Mouse (Mus musculus): ENCODE data around the gene Cebpg. TPM values are rescaled to one million over a fixed set of nuclear protein-coding genes. Genes with fewer than 3 reads are reported as not detected.

The Cebpg gene
- polyA plus RNA-seq, 1 experiment from 2014 or later: 33.7 TPM

DNA sequence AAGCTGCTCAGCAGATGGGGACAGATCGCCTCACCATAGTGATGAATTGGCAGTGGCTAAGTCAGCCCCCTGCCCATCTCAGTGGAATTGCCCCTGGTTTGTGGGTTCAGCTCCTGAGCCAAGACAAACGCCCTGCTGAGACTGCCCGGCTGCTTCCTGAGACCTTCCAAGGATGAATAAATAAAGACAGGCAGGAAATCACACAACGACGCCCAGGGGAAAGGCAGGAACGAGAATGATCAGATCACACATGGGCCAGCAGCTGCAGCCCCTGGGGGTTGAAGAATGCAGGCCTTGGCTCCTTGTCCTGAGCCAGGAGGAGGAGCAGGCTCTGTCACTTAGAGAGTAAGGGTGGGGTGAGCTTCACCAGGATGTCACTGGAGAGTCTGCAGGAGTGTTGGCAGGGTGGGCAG, 21.2 kb downstream of the Cebpg start:
- H3K36me3 ChIP-seq (ENCODE audit: control insufficient read depth, insufficient read depth, low read length): peaks cover 33% of the 10 kb centered on the region
- no peak overlapping the region for H3K27ac ChIP-seq (ENCODE audit: low read depth)
- DNase-seq (ENCODE audit: low spot score) (no peak), ATAC-seq (replicated peaks; ENCODE audit: low FRiP score, low TSS enrichment, low read depth) (no peak)
- no peak overlapping the region for H3K4me3 ChIP-seq (ENCODE audit: low read depth, low read length)
- no peaks in the 10 kb centered on the region for H3K27me3 ChIP-seq (replicated peaks; ENCODE audit: control insufficient read depth, insufficient read depth, low read length)
- H3K9ac ChIP-seq (ENCODE audit: low read length): no peak overlapping the region
- H3K4me1 ChIP-seq (replicated peaks; ENCODE audit: control insufficient read depth, insufficient read depth, low read length): peaks cover 6% of the 10 kb centered on the region; the same call in 1 of the 2 replicates
- WGBS: 29% methylated on average over 6 of the region's 6 CpGs
- H3K9me3 ChIP-seq (ENCODE audit: control insufficient read depth, low read length): no peaks in the 10 kb centered on the region
- no peak overlapping the region for H3K4me2 ChIP-seq (ENCODE audit: low read length)

DNA sequence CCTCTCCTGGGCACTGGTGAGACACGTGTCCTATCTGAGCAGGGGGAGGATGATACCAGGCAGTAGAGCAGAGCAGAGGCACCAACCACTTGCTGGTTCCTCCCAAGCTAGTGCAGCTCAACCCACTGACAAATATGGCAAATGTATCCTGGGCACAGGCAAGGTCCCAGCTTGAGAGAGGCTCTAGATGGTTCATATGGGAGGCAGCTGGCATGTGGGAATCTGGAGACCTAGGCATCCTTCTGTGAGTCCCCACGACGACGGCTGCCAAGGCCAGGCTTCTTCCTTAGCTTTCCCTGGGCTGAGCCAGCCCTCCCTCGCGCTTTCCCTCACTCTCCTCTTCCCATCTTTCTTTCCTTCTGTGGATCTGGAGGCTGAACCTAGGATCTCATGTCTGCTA, 25.8 kb downstream of the Cebpg start:
- Histone ChIP-seq H3K36me3 (ENCODE audit: control insufficient read depth, insufficient read depth, low read length) (peaks cover 29% of the 10 kb centered on the region), H3K27me3 (replicated peaks; ENCODE audit: control insufficient read depth, insufficient read depth, low read length) (no peaks in the 10 kb centered on the region), H3K9me3 (ENCODE audit: control insufficient read depth, low read length) (no peaks in the 10 kb centered on the region), H3K4me1 (replicated peaks; ENCODE audit: control insufficient read depth, insufficient read depth, low read length) (peaks cover 4% of the 10 kb centered on the region; the same call in 1 of the 2 replicates), H3K9ac (ENCODE audit: low read length) (no peak overlapping the region), H3K4me3 (ENCODE audit: low read depth, low read length) (no peak overlapping the region), H3K4me2 (ENCODE audit: low read length) (no peak overlapping the region), H3K27ac (ENCODE audit: low read depth) (no peak overlapping the region)
- WGBS: 86% methylated on average over 6 of the region's 6 CpGs
- no peak for ATAC-seq (replicated peaks; ENCODE audit: low FRiP score, low TSS enrichment, low read depth)
- DNase-seq (ENCODE audit: low spot score): no peak

DNA sequence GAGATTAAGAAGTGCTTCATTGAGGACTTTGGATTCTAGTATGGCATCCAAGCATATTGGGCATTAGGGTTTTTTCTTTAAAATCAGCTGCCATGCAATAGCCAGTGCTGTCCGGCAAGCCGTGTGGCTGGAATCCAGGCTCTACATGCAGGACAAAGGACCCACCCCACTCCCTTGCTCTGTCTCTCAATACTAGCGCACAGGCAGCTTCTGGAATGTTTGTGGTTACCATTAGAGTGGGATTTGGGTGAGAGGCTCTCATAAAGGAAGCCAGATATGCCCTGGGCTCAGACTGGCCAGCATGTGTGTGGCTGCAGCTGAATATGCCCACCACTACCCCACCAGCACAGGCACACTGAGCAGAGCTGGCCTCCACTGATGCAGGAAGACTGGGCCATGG, 26.7 kb downstream of the Cebpg start:
- Histone ChIP-seq H3K27me3 (replicated peaks; ENCODE audit: control insufficient read depth, insufficient read depth, low read length) (no peaks in the 10 kb centered on the region), H3K4me2 (ENCODE audit: low read length) (no peak overlapping the region), H3K9me3 (ENCODE audit: control insufficient read depth, low read length) (no peaks in the 10 kb centered on the region), H3K36me3 (ENCODE audit: control insufficient read depth, insufficient read depth, low read length) (peaks cover 26% of the 10 kb centered on the region), H3K4me3 (ENCODE audit: low read depth, low read length) (no peak overlapping the region), H3K9ac (ENCODE audit: low read length) (no peak overlapping the region), H3K27ac (ENCODE audit: low read depth) (no peak overlapping the region), H3K4me1 (replicated peaks; ENCODE audit: control insufficient read depth, insufficient read depth, low read length) (no peaks in the 10 kb centered on the region)
- ATAC-seq (replicated peaks; ENCODE audit: low FRiP score, low TSS enrichment, low read depth) (no peak), DNase-seq (ENCODE audit: low spot score) (no peak)
- 74% methylated on average over 3 of the region's 3 CpGs for WGBS

DNA sequence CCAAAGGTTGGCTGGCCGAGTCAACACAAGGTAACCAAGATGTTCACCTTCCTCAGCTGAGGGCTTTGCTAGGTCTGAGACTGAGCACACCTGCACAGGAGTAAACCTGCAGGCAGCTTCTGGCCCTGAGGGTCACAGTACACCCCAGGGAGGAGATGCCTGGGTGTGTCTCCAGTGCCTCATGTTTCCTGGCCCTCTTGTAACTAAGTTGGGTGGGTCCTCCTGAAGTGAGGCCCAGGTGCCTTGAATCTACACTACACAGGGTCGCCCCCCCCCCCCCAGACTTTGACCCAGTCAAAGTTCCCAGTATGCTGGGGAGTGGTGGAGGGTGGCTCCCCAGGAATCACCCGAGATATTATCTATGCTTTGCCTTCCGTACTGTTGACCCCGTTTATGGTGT, 27.1 kb downstream of the Cebpg start:
- Histone ChIP-seq H3K27me3 (replicated peaks; ENCODE audit: control insufficient read depth, insufficient read depth, low read length) (no peaks in the 10 kb centered on the region), H3K4me2 (ENCODE audit: low read length) (0 out of 2 replicates have a peak overlapping the region, but pooled peaks have one; percentile 2), H3K9me3 (ENCODE audit: control insufficient read depth, low read length) (no peaks in the 10 kb centered on the region), H3K9ac (ENCODE audit: low read length) (no peak overlapping the region), H3K27ac (ENCODE audit: low read depth) (peak overlapping the region; percentile 54; the same call in 1 of the 2 replicates), H3K36me3 (ENCODE audit: control insufficient read depth, insufficient read depth, low read length) (peaks cover 22% of the 10 kb centered on the region), H3K4me1 (replicated peaks; ENCODE audit: control insufficient read depth, insufficient read depth, low read length) (no peaks in the 10 kb centered on the region), H3K4me3 (ENCODE audit: low read depth, low read length) (no peak overlapping the region)
- ATAC-seq (replicated peaks; ENCODE audit: low FRiP score, low TSS enrichment, low read depth) (peak; percentile 88), DNase-seq (ENCODE audit: low spot score) (peak; percentile 71)
- 65% methylated on average over 5 of the region's 5 CpGs for WGBS

DNA sequence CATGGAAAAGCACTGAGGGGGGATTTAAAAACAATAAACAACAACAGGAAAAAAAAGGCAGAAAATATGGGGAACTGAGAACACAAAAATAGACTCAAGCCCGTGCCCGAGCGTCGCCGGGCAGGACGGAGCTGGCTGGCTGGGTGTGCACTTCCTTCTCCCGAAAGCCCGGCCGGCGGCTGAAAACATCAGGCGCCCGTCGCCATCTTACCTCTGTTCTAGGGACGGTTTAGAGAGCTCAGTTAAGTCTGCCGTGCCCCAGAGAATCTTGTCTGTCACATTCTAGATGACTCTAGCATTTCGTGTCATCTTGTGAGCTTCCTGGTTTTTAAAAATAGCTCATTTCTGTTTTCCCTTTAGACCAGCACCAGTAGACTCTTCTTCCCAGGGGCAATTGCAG, 27.8 kb downstream of the Cebpg start:
- H3K27me3 ChIP-seq (replicated peaks; ENCODE audit: control insufficient read depth, insufficient read depth, low read length): no peaks in the 10 kb centered on the region
- no peak overlapping the region for H3K4me3 ChIP-seq (ENCODE audit: low read depth, low read length)
- no peak overlapping the region for H3K4me2 ChIP-seq (ENCODE audit: low read length)
- no peak for DNase-seq (ENCODE audit: low spot score)
- no peak for ATAC-seq (replicated peaks; ENCODE audit: low FRiP score, low TSS enrichment, low read depth)
- H3K9ac ChIP-seq (ENCODE audit: low read length): no peak overlapping the region
- peaks cover 15% of the 10 kb centered on the region for H3K36me3 ChIP-seq (ENCODE audit: control insufficient read depth, insufficient read depth, low read length)
- H3K9me3 ChIP-seq (ENCODE audit: control insufficient read depth, low read length): no peaks in the 10 kb centered on the region
- WGBS: 88% methylated on average over 16 of the region's 16 CpGs
- peak overlapping the region; percentile 54; the same call in 1 of the 2 replicates for H3K27ac ChIP-seq (ENCODE audit: low read depth)
- H3K4me1 ChIP-seq (replicated peaks; ENCODE audit: control insufficient read depth, insufficient read depth, low read length): no peaks in the 10 kb centered on the region

DNA sequence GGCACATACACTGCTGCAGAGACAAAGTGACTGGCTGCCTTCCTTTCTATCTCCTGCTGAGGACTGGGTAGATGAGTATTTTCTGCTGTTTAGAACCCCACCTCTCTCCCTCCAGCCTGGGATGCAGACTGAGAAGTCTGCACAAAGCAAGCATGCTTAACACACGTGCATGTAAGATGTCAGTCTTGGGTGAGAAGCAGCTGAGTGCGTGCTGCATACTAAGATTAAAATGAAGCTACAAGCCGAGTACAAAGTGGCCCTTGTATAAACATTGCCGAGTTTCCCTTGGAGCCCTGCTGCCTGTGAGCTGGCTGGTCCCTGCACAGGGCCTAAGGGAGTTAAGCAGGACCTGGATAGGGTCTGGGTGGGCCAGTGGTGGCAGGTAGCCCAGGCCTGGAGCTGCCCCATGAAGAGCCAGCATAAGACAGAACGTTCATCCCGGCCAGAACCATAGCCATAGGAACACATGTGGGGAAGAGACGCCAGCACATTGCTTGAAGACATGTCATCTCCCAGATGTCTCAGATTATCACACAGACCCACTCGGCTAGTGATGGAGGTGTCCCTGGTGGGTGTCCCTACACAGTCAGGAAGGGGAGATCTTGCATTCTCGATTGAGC, 28.5 kb downstream of the Cebpg start:
- H3K27ac ChIP-seq (ENCODE audit: low read depth): peak overlapping the region; percentile 54; the same call in 1 of the 2 replicates
- no peak overlapping the region for H3K4me3 ChIP-seq (ENCODE audit: low read depth, low read length)
- DNase-seq (ENCODE audit: low spot score): no peak
- H3K9ac ChIP-seq (ENCODE audit: low read length): no peak overlapping the region
- no peak overlapping the region for H3K4me2 ChIP-seq (ENCODE audit: low read length)
- H3K9me3 ChIP-seq (ENCODE audit: control insufficient read depth, low read length): no peaks in the 10 kb centered on the region
- H3K4me1 ChIP-seq (replicated peaks; ENCODE audit: control insufficient read depth, insufficient read depth, low read length): no peaks in the 10 kb centered on the region
- no peaks in the 10 kb centered on the region for H3K27me3 ChIP-seq (replicated peaks; ENCODE audit: control insufficient read depth, insufficient read depth, low read length)
- 65% methylated on average over 9 of the region's 9 CpGs for WGBS
- peaks cover 10% of the 10 kb centered on the region for H3K36me3 ChIP-seq (ENCODE audit: control insufficient read depth, insufficient read depth, low read length)
- ATAC-seq (replicated peaks; ENCODE audit: low FRiP score, low TSS enrichment, low read depth): no peak

DNA sequence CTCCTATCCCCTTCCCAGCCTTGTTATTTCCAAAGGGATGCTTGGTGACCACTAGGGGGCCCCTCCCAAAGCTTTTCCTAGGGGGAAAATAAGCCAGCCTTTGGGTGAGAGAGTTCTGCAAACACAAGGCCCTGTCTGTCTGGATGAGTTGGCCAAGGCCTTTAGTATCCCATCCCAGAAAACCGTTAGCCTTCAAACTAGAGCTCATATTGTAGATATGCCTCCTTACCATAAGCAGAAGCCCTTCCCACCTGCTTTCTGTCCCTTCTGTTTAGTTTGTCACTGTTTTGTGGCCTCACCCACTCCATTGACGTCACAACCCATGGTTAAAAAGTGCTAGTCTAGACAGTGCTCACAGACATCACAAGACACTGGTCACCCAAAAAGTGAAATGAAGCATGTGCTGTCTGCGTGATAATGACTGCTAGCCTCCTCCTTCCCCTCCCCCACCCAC, 29.5 kb downstream of the Cebpg start:
- no peak for ATAC-seq (replicated peaks; ENCODE audit: low FRiP score, low TSS enrichment, low read depth)
- H3K4me1 ChIP-seq (replicated peaks; ENCODE audit: control insufficient read depth, insufficient read depth, low read length): no peaks in the 10 kb centered on the region
- DNase-seq (ENCODE audit: low spot score): no peak
- H3K4me2 ChIP-seq (ENCODE audit: low read length): no peak overlapping the region
- peaks cover 6% of the 10 kb centered on the region for H3K36me3 ChIP-seq (ENCODE audit: control insufficient read depth, insufficient read depth, low read length)
- no peak overlapping the region for H3K4me3 ChIP-seq (ENCODE audit: low read depth, low read length)
- H3K9me3 ChIP-seq (ENCODE audit: control insufficient read depth, low read length): no peaks in the 10 kb centered on the region
- no peak overlapping the region for H3K9ac ChIP-seq (ENCODE audit: low read length)
- H3K27me3 ChIP-seq (replicated peaks; ENCODE audit: control insufficient read depth, insufficient read depth, low read length): no peaks in the 10 kb centered on the region
- WGBS: 83% methylated on average over 3 of the region's 3 CpGs
- no peak overlapping the region for H3K27ac ChIP-seq (ENCODE audit: low read depth)

DNA sequence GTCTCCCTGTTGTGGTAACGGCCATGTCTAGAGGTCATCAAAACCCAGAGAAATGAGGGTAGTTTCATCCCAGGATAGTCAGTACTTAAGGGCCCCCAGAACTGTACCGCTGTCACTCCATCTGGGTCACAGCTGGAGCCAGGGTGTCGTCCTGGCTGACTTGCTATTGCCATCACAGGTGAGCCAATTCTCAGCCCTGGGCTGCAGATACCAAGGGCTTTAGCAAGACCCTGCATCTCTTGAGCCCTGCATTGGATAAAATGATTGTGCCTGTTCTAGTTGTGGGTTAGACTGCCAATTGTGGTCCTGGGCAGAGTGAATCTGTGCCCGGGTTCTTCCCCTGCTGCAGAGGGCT, 30.1 kb downstream of the Cebpg start:
- DNase-seq (ENCODE audit: low spot score) (no peak), ATAC-seq (replicated peaks; ENCODE audit: low FRiP score, low TSS enrichment, low read depth) (no peak)
- Histone ChIP-seq H3K4me1 (replicated peaks; ENCODE audit: control insufficient read depth, insufficient read depth, low read length) (no peaks in the 10 kb centered on the region), H3K4me2 (ENCODE audit: low read length) (no peak overlapping the region), H3K36me3 (ENCODE audit: control insufficient read depth, insufficient read depth, low read length) (peaks cover 7% of the 10 kb centered on the region; the same call in 1 of the 2 replicates), H3K27me3 (replicated peaks; ENCODE audit: control insufficient read depth, insufficient read depth, low read length) (no peaks in the 10 kb centered on the region), H3K9ac (ENCODE audit: low read length) (no peak overlapping the region), H3K9me3 (ENCODE audit: control insufficient read depth, low read length) (no peaks in the 10 kb centered on the region), H3K4me3 (ENCODE audit: low read depth, low read length) (no peak overlapping the region), H3K27ac (ENCODE audit: low read depth) (no peak overlapping the region)
- 82% methylated on average over 4 of the region's 4 CpGs for WGBS

Data from intestine, embryonic 14.5 days (tissue).